In genomic region chr6:41178019-41178418, GRCm38 (mm10) we compare ENCODE assay signal across 19 mouse cellular contexts.
DNase-seq lines count a peak whose midpoint lies in the region; ATAC-seq and TF ChIP-seq lines count a peak whose summit lies in the region.
"Had no signal": no experiment of that assay in that cellular context is flagged by ENCODE, and none has a peak within 500 bp of the region (broad histone marks: within the 10 kb centered on the region; RNA-seq: fewer than 3 reads in every experiment).

No protein-coding gene starts in this region.

- H3K4me1 ChIP-seq in liver, postnatal 0 days (ENCODE audit: insufficient read depth) = peaks cover 13% of the 10 kb centered on the region
- peaks cover 28% of the 10 kb centered on the region for H3K4me1 ChIP-seq in liver, embryonic 13.5 days (replicated peaks)
- H3K4me1 ChIP-seq: embryonic facial prominence, embryonic 12.5 days; forebrain, embryonic 15.5 days; heart, embryonic 13.5 days had no signal

- H3K9ac ChIP-seq in liver, postnatal 0 days (replicated peaks) = no peak overlapping the region
- H3K9ac ChIP-seq in liver, embryonic 13.5 days = 0 out of 2 replicates have a peak overlapping the region, but pooled peaks have one; percentile 22
- H3K9ac ChIP-seq: embryonic facial prominence, embryonic 12.5 days; forebrain, embryonic 15.5 days; heart, embryonic 13.5 days had no signal

- no peak for TF ChIP-seq CTCF in liver, postnatal 0 days (IDR thresholded peaks at IDR 0.05; ENCODE audit: low read depth)

- no peaks in the 10 kb centered on the region for H3K9me3 ChIP-seq in liver, postnatal 0 days (ENCODE audit: low read length)
- H3K9me3 ChIP-seq in liver, embryonic 13.5 days (replicated peaks) = no peaks in the 10 kb centered on the region
- H3K9me3 ChIP-seq: embryonic facial prominence, embryonic 12.5 days; forebrain, embryonic 15.5 days; G1E; heart, embryonic 13.5 days had no signal

- intact Hi-C loops in left cerebral cortex, postnatal 10 days (cut with DNase I) = no loop called here

- no peaks in the 10 kb centered on the region for H3K27me3 ChIP-seq in liver, postnatal 0 days (ENCODE audit: insufficient read depth, low read length)
- no peaks in the 10 kb centered on the region for H3K27me3 ChIP-seq in liver, embryonic 13.5 days
- H3K27me3 ChIP-seq: embryonic facial prominence, embryonic 12.5 days; forebrain, embryonic 15.5 days; heart, embryonic 13.5 days had no signal

- TF ChIP-seq EP300 in liver, postnatal 0 days (IDR thresholded peaks at IDR 0.05; ENCODE audit: low read depth) = no peak

- no peaks in the 10 kb centered on the region for H3K36me3 ChIP-seq in liver, postnatal 0 days (replicated peaks; ENCODE audit: insufficient read depth, low read length)
- H3K36me3 ChIP-seq in liver, embryonic 13.5 days = no peaks in the 10 kb centered on the region
- H3K36me3 ChIP-seq: embryonic facial prominence, embryonic 12.5 days; forebrain, embryonic 15.5 days; G1E; heart, embryonic 13.5 days had no signal

- DNase-seq in liver = peak; percentile 54
- no peak for DNase-seq in liver, postnatal 0 days
- DNase-seq in T-cell, adult 2 months (ENCODE audit: low spot score) = peak; percentile 5
- no peak for DNase-seq in liver, embryonic 13.5 days
- peak; percentile 26 for DNase-seq in thymus, postnatal 25 days
- no peak for DNase-seq in layer of hippocampus, adult 9-11 months
- DNase-seq in left cerebral cortex, postnatal 10 days (ENCODE audit: extremely low spot score in 1 of 2, low spot score in 2 of 2) = no peak
- DNase-seq: adrenal gland, postnatal 10 days; cerebellum, adult 11-12 months; cerebellum, adult 9-10 months; cerebellum, postnatal 25 days; gastrocnemius, postnatal 36 days; heart, adult 11 months; heart, postnatal 36 days had no signal

- WGBS in liver, postnatal 0 days (ENCODE audit: insufficient replicate concordance) = 64% methylated on average over 2 of the region's 2 CpGs
- 53% methylated on average over 2 of the region's 2 CpGs for WGBS in liver, embryonic 13.5 days (ENCODE audit: insufficient replicate concordance)

- no peak overlapping the region for H3K27ac ChIP-seq in liver, postnatal 0 days (ENCODE audit: low read depth)
- no peak overlapping the region; the same call in 1 of the 2 replicates for H3K27ac ChIP-seq in liver, embryonic 13.5 days
- H3K27ac ChIP-seq: embryonic facial prominence, embryonic 12.5 days; forebrain, embryonic 15.5 days; heart, embryonic 13.5 days had no signal

- H3K4me2 ChIP-seq in liver, postnatal 0 days (ENCODE audit: low read depth, low read length) = no peak overlapping the region
- H3K4me2 ChIP-seq in liver, embryonic 13.5 days = no peak overlapping the region
- H3K4me2 ChIP-seq: embryonic facial prominence, embryonic 12.5 days; forebrain, embryonic 15.5 days; heart, embryonic 13.5 days had no signal

- ATAC-seq in liver, postnatal 0 days = no peak
- ATAC-seq in liver, embryonic 13.5 days (ENCODE audit: low read depth) = peak; percentile 78
- no peak for ATAC-seq in megakaryocyte, adult 5-6 weeks (ENCODE audit: poor library complexity, severe bottlenecking)
- ATAC-seq: forebrain, embryonic 15.5 days had no signal

- H3K4me3 ChIP-seq in liver, postnatal 0 days (ENCODE audit: low read depth, low read length) = no peak overlapping the region
- H3K4me3 ChIP-seq in liver, embryonic 13.5 days (replicated peaks) = no peak overlapping the region
- H3K4me3 ChIP-seq: embryonic facial prominence, embryonic 12.5 days; forebrain, embryonic 15.5 days; heart, embryonic 13.5 days had no signal

Comparison
In these comparisons a context has a peak if more than half of its experiments do, and no peak if none do; other contexts are left out.
1. DNase-seq: peak in liver (single experiment), T-cell, adult 2 months (single experiment) and thymus, postnatal 25 days (single experiment); none in liver, postnatal 0 days (single experiment), liver, embryonic 13.5 days (single experiment), layer of hippocampus, adult 9-11 months (single experiment) and left cerebral cortex, postnatal 10 days (0 of 2).